Mouse (Mus musculus) midbrain, embryonic 13.5 days (tissue): ENCODE measurements around the gene Enkd1. TPM values are rescaled to one million over a fixed set of nuclear protein-coding genes. Genes with fewer than 3 reads are reported as not detected.

Source experiments
- ATAC-seq: fragments of 200-750 bp; cut with Nextera tagmentation; 2 replicates; pipeline ENCODE4 v1.8.0; 2017; ENCODE audit warnings: mild to moderate bottlenecking, moderate TSS enrichment, moderate library complexity
- H3K27ac ChIP-seq: fragments of 300-500 bp; sonication (generic); 2 replicates; pipeline ENCODE4 v1.5.1; 2015; ENCODE audit warnings: inconsistent platforms, mild to moderate bottlenecking, moderate library complexity
- H3K27me3 ChIP-seq: fragments of 300-500 bp; sonication (generic); 2 replicates; pipeline ENCODE4 v1.6.1; 2015; ENCODE audit warnings: mild to moderate bottlenecking, inconsistent platforms
- H3K36me3 ChIP-seq: fragments of 300-500 bp; sonication (generic); 2 replicates; pipeline ENCODE4 v1.6.1; 2015; ENCODE audit warnings: mild to moderate bottlenecking, inconsistent platforms
- H3K4me1 ChIP-seq: fragments of 300-500 bp; sonication (generic); replicated peaks from 2 replicates; pipeline ENCODE4 v1.6.1; 2015; ENCODE audit warnings: inconsistent platforms
- H3K4me2 ChIP-seq: fragments of 300-500 bp; sonication (generic); replicated peaks from 2 replicates; pipeline ENCODE4 v1.6.1; 2015; ENCODE audit warnings: moderate library complexity, mild to moderate bottlenecking, inconsistent platforms
- H3K4me3 ChIP-seq: fragments of 300-500 bp; sonication (generic); replicated peaks from 2 replicates; pipeline ENCODE4 v1.5.1; 2015; ENCODE audit warnings: mild to moderate bottlenecking, inconsistent platforms
- H3K9ac ChIP-seq: fragments of 300-500 bp; sonication (generic); replicated peaks from 2 replicates; pipeline ENCODE4 v1.6.1; 2015; ENCODE audit warnings: mild to moderate bottlenecking, inconsistent platforms
- H3K9me3 ChIP-seq: fragments of 300-500 bp; sonication (generic); 2 replicates; pipeline ENCODE4 v1.6.1; 2016; ENCODE audit warnings: mild to moderate bottlenecking, inconsistent platforms
- WGBS: fragments of 180-500 bp; shearing (Covaris S2); methylation state at CpG from one replicate; pipeline ENCODE4 v1.1.7; 2015; 5-methylcytosine and 5-hydroxymethylcytosine counted together
- polyA plus RNA-seq: library from polyadenylated mRNA; unstranded; fragments of >200 nt; fragmentation: Nextera tagmentation; extraction: Ambion mirVana; gene quantifications from 2 replicates; pipeline ENCODE4 v1.2.1, GENCODE M21; 2015

Enkd1 gene
- polyA plus RNA-seq, result 14.4 and 15.9 TPM in 2 replicates

DNA sequence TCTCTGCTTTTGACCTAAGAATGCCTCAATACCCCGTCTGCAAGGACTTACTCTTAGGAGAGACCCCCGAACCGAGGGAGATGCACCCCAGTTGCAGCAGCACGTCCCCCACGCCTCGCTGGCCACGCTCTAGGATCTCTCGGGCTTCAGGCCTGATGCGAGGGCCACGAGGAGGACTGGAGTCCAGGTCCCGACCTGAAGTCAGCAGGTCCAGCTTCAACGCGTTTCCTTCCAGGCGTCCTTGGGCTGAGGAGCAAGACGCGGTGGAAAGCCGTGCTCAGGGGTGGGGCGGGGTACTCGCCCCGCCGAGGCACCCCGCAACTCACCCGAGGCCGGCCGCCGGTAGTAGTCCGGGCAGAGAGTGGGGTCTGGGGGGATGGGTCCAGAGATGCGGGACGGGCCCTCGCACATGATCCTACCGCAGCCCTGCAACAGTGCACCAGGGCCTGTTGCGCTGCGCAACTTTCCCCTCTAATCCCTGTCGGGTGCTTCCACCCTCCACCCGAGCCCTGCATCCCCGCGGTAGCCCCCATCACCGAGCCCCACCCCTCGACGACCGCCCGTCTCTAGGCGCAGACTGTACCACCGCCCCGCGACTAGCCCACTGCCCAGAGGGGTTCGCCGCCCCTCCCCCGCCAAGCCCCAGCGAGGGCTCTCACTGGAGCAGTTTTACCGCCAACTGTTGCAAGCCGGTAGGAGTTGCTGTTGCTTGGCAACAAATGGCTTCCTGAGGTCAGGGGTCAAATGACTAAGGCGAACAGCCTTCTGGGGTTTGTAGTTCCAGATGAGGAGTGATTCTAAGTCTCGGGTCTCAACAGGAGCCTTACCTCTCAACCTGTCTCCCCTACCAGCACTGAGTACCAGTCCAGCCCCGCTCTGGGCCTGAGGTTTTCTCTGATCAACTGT is at the start of gene Enkd1, which contains the start of gene 4933405L10Rik:
TSS of gene Enkd1 (minus strand) at position 713 of the 906 bp plus-strand sequence.
TSS of gene 4933405L10Rik (plus strand) at position 158 of the 906 bp plus-strand sequence.
- Histone ChIP-seq H3K36me3 (peaks cover 19% of the 10 kb centered on the region), H3K4me2 (peak within 1 kb of the TSS; percentile 98), H3K27me3 (no peaks in the 10 kb centered on the region), H3K9me3 (no peaks in the 10 kb centered on the region), H3K9ac (peak within 1 kb of the TSS; percentile 74), H3K4me3 (peak within 1 kb of the TSS; percentile 75), H3K4me1 (peaks cover 23% of the 10 kb centered on the region), H3K27ac (no peak within 1 kb of the TSS)
- WGBS, result under 1% methylated on average over 55 of the region's 55 CpGs
- peak; percentile 89 for ATAC-seq

DNA sequence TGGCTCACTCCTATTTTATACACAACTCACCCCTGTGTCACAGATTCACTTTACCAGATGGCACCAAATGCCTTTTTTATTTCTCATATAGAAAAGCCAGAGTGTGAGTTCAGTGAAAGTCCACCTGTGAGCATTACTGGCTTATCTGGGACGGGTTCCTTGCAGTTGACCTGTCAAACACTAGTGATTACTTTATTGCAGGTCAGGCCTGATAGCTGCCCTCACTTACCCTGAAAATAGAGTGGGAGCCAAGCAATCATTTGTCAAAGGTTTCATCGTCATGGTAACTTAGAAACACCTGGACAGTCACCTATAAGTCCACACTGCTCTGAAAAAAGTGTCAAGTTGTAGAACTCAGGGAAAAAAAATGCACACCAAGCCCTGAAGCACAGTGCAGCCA is 46.7 kb upstream of the Enkd1 start:
- H3K27ac ChIP-seq, result no peak overlapping the region
- WGBS, result 87% methylated on average over 2 of the region's 2 CpGs
- no peak for ATAC-seq
- no peaks in the 10 kb centered on the region for H3K36me3 ChIP-seq
- H3K4me2 ChIP-seq, result no peak overlapping the region
- no peak overlapping the region for H3K9ac ChIP-seq
- H3K4me3 ChIP-seq, result no peak overlapping the region
- H3K9me3 ChIP-seq, result no peaks in the 10 kb centered on the region
- H3K27me3 ChIP-seq, result no peaks in the 10 kb centered on the region
- H3K4me1 ChIP-seq, result peaks cover 59% of the 10 kb centered on the region

DNA sequence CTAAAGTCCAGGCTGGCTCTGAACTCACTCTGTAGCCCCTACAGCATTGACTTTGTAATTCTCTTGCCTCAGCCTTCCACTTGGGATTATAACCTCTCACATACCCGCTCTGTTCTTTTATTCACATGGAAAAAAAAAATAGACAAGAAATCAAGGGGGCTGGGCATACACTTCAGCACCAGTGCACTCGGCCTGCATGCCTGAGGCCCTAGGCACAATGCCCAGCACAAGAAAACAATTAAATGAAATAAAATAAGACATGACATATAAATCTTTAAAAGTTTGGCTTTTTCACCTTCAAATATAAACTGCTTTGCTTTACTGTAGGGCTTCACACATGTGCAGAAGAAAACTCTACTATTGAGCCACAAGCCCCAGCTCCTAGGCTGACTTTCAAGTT is 45.9 kb upstream of the Enkd1 start:
- no peaks in the 10 kb centered on the region for H3K36me3 ChIP-seq
- no peak overlapping the region for H3K27ac ChIP-seq
- H3K4me1 ChIP-seq, result peaks cover 58% of the 10 kb centered on the region
- ATAC-seq, result no peak
- no peaks in the 10 kb centered on the region for H3K27me3 ChIP-seq
- no peak overlapping the region for H3K4me3 ChIP-seq
- H3K9ac ChIP-seq, result no peak overlapping the region
- no peak overlapping the region for H3K4me2 ChIP-seq
- WGBS, result 67% methylated on average over 2 of the region's 2 CpGs
- H3K9me3 ChIP-seq, result no peaks in the 10 kb centered on the region

DNA sequence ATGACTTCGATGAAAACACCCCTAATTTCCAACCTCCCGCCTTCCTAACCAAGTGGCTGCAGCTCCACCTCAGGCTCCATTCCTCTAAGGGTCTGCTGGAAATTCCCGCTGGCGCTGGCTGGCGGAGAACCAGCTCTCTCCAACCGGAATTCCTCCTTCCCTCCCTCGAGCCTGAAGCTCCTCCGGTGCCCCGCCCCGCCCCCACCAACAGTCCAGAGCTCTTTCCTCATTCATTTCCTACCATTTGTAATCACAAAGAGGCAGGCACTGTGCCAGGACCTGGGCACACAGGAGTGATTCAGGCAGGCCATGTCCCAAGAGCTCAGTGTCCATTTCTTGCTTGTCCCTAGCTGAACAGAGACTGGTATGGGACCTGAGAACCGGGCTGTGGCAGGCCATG is 42.6 kb upstream of the Enkd1 start:
- H3K9me3 ChIP-seq, result no peaks in the 10 kb centered on the region
- H3K4me1 ChIP-seq, result peaks cover 50% of the 10 kb centered on the region
- no peak overlapping the region for H3K4me3 ChIP-seq
- peak overlapping the region; percentile 31 for H3K4me2 ChIP-seq
- H3K9ac ChIP-seq, result no peak overlapping the region
- 0 out of 2 replicates have a peak, but pooled peaks cover 4% of the 10 kb centered on the region for H3K36me3 ChIP-seq
- ATAC-seq, result peak; percentile 53; the same call in 1 of the 2 replicates
- H3K27ac ChIP-seq, result 0 out of 2 replicates have a peak overlapping the region, but pooled peaks have one; percentile 11
- H3K27me3 ChIP-seq, result no peaks in the 10 kb centered on the region
- WGBS, result 14% methylated on average over 11 of the region's 11 CpGs

DNA sequence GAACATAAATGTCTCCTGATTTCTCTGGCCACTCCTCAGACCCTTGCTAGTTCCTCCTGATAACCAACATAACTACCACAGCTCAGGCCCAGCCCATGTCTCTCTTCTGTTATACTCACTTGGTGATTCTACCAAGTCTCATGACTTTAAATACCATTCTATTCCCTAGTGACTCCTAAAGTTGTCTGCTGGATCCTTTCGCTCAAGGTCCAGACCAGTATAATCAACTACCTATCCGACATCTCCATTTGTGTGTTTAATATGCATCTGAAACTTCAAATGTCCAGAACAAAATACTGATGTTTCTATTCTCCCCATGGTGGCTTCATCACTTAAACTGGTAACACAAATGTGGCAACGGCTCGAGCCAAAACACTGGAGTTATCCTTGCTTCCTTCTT is 35.3 kb upstream of the Enkd1 start:
- no peaks in the 10 kb centered on the region for H3K9me3 ChIP-seq
- no peak for ATAC-seq

DNA sequence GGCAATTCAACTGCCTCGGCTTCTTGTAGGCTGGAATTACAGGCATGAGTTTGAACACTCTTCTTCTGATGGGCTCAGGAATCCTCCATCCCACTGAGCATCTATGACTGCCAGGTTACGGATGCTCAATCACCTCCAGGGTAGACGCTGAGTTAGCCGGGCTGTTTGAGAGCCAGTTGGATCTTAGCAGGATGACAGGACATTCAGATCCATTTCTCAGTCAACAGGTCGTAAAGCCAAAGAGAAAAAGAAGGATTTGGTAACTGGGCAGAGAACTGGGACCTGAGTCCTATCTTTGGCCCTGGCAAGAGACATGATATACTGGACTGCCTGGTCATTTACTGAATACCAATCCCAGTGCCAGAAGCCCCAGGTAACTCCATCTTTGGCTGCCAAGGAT is 31.2 kb upstream of the Enkd1 start:
- H3K27me3 ChIP-seq, result no peaks in the 10 kb centered on the region
- H3K36me3 ChIP-seq, result no peaks in the 10 kb centered on the region
- H3K9me3 ChIP-seq, result no peaks in the 10 kb centered on the region
- H3K9ac ChIP-seq, result no peak overlapping the region
- H3K4me1 ChIP-seq, result no peaks in the 10 kb centered on the region
- 93% methylated on average over 5 of the region's 5 CpGs for WGBS
- no peak for ATAC-seq
- no peak overlapping the region for H3K4me3 ChIP-seq
- no peak overlapping the region for H3K27ac ChIP-seq
- H3K4me2 ChIP-seq, result no peak overlapping the region

More for the DNA sequence above, 35.3 kb upstream of the Enkd1 start:
- no peak overlapping the region for H3K4me3 ChIP-seq
- no peaks in the 10 kb centered on the region for H3K27me3 ChIP-seq
- no peak overlapping the region for H3K27ac ChIP-seq
- WGBS, result 95% methylated on average over 4 of the region's 4 CpGs
- H3K4me1 ChIP-seq, result peaks cover 4% of the 10 kb centered on the region
- H3K36me3 ChIP-seq, result 0 out of 2 replicates have a peak, but pooled peaks cover 4% of the 10 kb centered on the region
- H3K9ac ChIP-seq, result no peak overlapping the region
- H3K4me2 ChIP-seq, result no peak overlapping the region

DNA sequence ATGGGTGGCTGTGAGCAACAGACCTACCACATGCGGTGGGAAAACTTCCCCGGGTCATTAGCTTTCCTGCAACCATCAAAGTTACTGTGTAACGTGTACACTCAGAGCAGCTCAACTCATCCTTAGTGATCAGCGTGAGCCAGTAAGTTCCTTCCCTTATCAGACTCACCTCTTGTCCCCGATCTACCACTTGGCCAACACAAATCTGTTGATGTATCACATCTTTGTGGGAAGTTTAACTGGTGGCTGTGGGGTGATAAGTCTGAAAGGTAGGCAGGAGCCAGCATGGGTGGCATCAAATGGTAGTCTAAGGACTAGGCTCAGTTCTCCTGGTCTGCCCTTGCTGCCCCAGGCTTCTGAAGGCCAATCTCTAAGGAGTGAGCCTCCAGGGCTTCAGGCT is 24.2 kb upstream of the Enkd1 start:
- no peaks in the 10 kb centered on the region for H3K9me3 ChIP-seq
- H3K27me3 ChIP-seq, result no peaks in the 10 kb centered on the region
- peaks cover 18% of the 10 kb centered on the region for H3K36me3 ChIP-seq
- 96% methylated on average over 5 of the region's 5 CpGs for WGBS
- H3K4me1 ChIP-seq, result no peaks in the 10 kb centered on the region
- H3K9ac ChIP-seq, result no peak overlapping the region
- H3K4me2 ChIP-seq, result no peak overlapping the region
- no peak overlapping the region for H3K4me3 ChIP-seq
- no peak overlapping the region for H3K27ac ChIP-seq
- ATAC-seq, result no peak

DNA sequence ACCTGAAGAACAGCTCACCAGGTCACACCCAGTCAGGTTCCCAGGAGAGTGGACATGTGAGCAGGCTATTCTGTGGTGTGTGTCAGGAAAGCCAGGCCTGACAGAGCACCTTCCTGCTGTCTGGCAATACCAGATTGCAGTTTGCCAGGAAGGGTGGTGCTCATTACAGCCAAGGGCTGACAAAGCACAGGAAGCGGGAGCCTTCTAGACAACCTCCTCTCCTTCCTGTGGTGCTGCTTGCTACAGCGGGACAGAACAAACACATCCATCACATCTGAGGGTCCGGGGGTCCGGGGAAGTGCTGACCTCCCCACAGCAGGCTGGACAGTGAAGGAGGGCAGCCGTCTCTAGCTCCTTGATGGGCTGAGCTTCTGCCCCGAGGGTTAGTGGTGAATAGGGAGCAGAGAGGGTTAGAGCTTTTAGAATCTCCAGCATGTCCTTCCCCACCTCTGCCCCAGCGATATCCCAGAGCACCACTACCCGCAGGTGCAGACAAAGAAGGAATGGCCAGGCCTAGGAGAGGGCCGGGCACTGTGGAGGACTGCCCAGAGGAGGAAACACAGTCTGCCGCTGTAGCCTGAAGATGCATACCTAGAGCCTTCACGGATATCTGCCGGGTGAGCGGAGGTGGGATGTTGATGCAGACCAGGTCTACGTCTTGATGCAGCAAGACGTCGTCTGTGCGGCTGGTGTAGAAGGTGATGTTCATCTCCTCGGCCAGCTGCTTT is 19.6 kb upstream of the Enkd1 start:
- Histone ChIP-seq H3K4me2 (no peak overlapping the region), H3K4me1 (no peaks in the 10 kb centered on the region), H3K27ac (no peak overlapping the region), H3K27me3 (no peaks in the 10 kb centered on the region), H3K4me3 (no peak overlapping the region), H3K9me3 (no peaks in the 10 kb centered on the region), H3K9ac (no peak overlapping the region), H3K36me3 (peaks cover 48% of the 10 kb centered on the region)
- ATAC-seq, result no peak
- WGBS, result 93% methylated on average over 18 of the region's 18 CpGs

DNA sequence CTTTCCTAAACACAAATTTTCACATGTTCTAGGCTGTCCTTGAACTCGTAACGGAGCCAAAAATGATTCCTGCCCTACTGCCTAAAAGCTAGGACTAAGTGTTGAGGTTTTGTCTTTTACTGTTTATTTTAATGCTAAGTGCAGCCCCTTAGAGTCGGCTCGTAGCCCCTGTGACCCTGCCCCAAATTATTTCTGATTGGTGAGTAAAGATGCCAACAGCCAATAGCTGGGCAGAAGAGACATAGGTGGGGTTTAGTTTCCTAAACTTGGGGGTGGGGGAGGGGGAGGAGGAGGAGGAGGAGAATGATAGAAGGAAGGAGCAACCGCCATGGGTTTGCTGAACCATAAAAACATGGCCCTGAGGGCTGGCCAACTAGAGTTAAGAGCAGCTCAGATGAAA is 17.7 kb upstream of the Enkd1 start:
- 89% methylated on average over 5 of the region's 5 CpGs for WGBS
- ATAC-seq, result no peak
- Histone ChIP-seq H3K9me3 (no peaks in the 10 kb centered on the region), H3K9ac (no peak overlapping the region), H3K4me2 (no peak overlapping the region), H3K36me3 (peaks cover 57% of the 10 kb centered on the region), H3K27me3 (no peaks in the 10 kb centered on the region), H3K4me3 (no peak overlapping the region), H3K27ac (no peak overlapping the region), H3K4me1 (no peaks in the 10 kb centered on the region)

DNA sequence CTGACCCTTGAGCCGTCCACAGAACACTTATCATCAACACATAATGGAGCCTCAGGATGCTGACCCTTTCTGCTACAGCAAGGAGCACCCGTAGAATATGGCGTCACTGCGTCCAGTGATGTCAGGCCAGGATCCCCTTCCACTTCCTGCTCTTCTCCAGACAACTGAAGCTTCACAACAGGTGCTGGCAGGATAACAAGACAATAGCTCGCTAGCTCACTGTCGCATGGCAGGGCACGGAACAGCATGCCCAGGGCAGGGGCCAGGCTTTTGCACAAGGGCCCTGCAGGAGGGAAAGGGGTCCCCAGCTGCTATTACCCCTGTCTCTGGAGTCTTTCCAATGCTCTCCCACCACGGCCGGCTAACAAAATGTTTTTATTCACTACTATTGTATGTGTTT is 14.9 kb upstream of the Enkd1 start:
- WGBS, result 88% methylated on average over 9 of the region's 9 CpGs
- H3K27me3 ChIP-seq, result no peaks in the 10 kb centered on the region
- H3K9me3 ChIP-seq, result no peaks in the 10 kb centered on the region
- ATAC-seq, result no peak
- H3K4me3 ChIP-seq, result no peak overlapping the region
- no peaks in the 10 kb centered on the region for H3K4me1 ChIP-seq
- no peak overlapping the region for H3K4me2 ChIP-seq
- H3K27ac ChIP-seq, result no peak overlapping the region; the same call in 1 of the 2 replicates
- H3K9ac ChIP-seq, result no peak overlapping the region
- peaks cover 58% of the 10 kb centered on the region for H3K36me3 ChIP-seq

DNA sequence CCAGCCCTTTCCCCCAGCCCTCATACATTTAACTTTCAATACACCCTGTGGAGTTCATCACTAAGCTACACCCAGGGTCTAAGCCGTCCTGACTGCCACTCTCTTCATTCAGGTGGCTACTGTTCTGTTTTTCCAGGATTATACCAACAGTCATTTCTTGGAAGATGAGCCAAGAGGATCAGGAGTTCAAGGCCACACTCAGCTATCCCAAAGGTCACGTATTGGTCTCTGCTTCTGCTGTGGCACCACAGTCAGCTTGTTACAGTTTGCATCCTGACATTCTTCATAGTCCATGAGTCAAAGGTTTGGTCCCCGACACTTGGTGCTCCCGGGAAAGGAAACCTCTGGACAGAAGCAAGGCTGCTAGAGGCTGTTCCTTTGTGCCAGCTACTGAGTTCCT is 11.6 kb upstream of the Enkd1 start:
- Histone ChIP-seq H3K27ac (no peak overlapping the region), H3K36me3 (peaks cover 61% of the 10 kb centered on the region)
- WGBS, result 87% methylated on average over 4 of the region's 4 CpGs

DNA sequence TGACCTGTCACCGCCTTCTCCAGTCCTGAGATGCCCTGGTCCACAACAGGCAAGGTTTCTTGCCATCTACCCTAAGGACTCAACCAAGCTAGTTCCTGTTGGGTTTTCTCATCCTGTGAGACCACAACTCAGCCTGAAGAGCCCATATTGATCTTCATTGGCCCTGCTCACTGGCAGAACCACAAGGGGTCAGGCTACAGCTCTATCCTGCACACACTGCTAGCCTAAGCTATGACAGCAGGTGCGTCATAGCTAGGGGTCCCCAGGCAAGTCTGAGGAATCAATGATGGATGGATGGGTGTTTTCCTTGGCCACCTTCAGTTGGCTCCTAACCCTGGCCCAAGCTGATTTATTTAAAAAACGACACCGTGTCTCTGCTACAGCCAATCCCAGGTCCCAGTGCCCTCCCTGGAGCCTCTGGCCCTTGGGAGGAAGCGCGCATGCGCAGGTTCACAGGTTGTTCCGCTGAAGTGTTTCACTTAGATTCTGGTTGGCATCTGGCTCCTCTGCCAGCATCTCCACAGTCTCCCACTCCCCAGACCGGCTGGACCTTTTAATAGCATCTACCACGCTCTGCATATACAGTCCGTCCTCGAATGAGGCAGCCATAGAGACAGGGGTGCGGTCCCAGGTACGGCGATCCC is 8.4 kb upstream of the Enkd1 start:
- Histone ChIP-seq H3K27me3 (no peaks in the 10 kb centered on the region), H3K4me2 (no peak overlapping the region), H3K9me3 (no peaks in the 10 kb centered on the region), H3K4me3 (no peak overlapping the region), H3K27ac (no peak overlapping the region), H3K36me3 (peaks cover 41% of the 10 kb centered on the region), H3K9ac (no peak overlapping the region), H3K4me1 (no peaks in the 10 kb centered on the region)
- WGBS, result 93% methylated on average over 15 of the region's 15 CpGs
- ATAC-seq, result no peak

More for the DNA sequence above, 11.6 kb upstream of the Enkd1 start:
- Histone ChIP-seq H3K4me1 (no peaks in the 10 kb centered on the region), H3K4me2 (no peak overlapping the region), H3K4me3 (no peak overlapping the region), H3K27me3 (no peaks in the 10 kb centered on the region), H3K9me3 (no peaks in the 10 kb centered on the region), H3K9ac (no peak overlapping the region)
- no peak for ATAC-seq
